Mouse (Mus musculus) heart, postnatal 0 days (tissue): ENCODE measurements around the gene Metap1. TPM values are rescaled to one million over a fixed set of nuclear protein-coding genes. Genes with fewer than 3 reads are reported as not detected.
"Not testable (repeated sequence)": the region's sequence is repeated elsewhere in the genome, so short reads cannot be mapped to it uniquely, and the experiment has no call there.

Experiments used
- ATAC-seq: fragments of 200-750 bp; cut with Nextera tagmentation; 2 replicates; pipeline ENCODE4 v1.8.0; 2017; ENCODE audit warnings: low read depth, moderate number of reproducible peaks, moderate library complexity; ENCODE audit not compliant: insufficient read depth
- DNase-seq: peaks from one replicate; pipeline ENCODE4 v3.0.0-alpha.2; 2016; ENCODE audit warnings: low spot score
- H3K27ac ChIP-seq: fragments of 300-500 bp; sonication (generic); 2 replicates; pipeline ENCODE4 v1.5.1; 2014; ENCODE audit warnings: low read depth, mild to moderate bottlenecking
- H3K27me3 ChIP-seq: fragments of 300-500 bp; sonication (generic); 2 replicates; pipeline ENCODE4 v1.6.1; 2014; ENCODE audit warnings: low read length, mixed read lengths; ENCODE audit not compliant: control insufficient read depth, insufficient read depth
- H3K36me3 ChIP-seq: fragments of 300-500 bp; sonication (generic); replicated peaks from 2 replicates; pipeline ENCODE4 v1.6.1; 2014; ENCODE audit warnings: low read length, mixed read lengths; ENCODE audit not compliant: control insufficient read depth, insufficient read depth
- H3K4me1 ChIP-seq: fragments of 300-500 bp; sonication (generic); 2 replicates; pipeline ENCODE4 v1.6.1; 2014; ENCODE audit warnings: antibody characterized with exemption; ENCODE audit not compliant: control insufficient read depth, insufficient read depth
- H3K4me2 ChIP-seq: fragments of 300-500 bp; sonication (generic); 2 replicates; pipeline ENCODE4 v1.6.1; 2014; ENCODE audit warnings: low read depth, mild to moderate bottlenecking, low read length, moderate library complexity
- H3K4me3 ChIP-seq: fragments of 300-500 bp; sonication (generic); 2 replicates; pipeline ENCODE4 v1.5.1; 2014; ENCODE audit warnings: low read depth, low read length
- H3K9ac ChIP-seq: fragments of 300-500 bp; sonication (generic); replicated peaks from 2 replicates; pipeline ENCODE4 v1.6.1; 2014; ENCODE audit warnings: low read depth, low read length, mixed read lengths
- H3K9me3 ChIP-seq: fragments of 300-500 bp; sonication (generic); replicated peaks from 2 replicates; pipeline ENCODE4 v1.6.1; 2016; ENCODE audit warnings: low read length; ENCODE audit not compliant: control insufficient read depth
- CTCF ChIP-seq: IDR thresholded peaks from 2 replicates; pipeline ENCODE4 v1.5.1; 2016; ENCODE audit warnings: antibody characterized with exemption, control low read depth, low read depth
- EP300 ChIP-seq: IDR thresholded peaks from 2 replicates; pipeline ENCODE4 v1.6.1; 2016; ENCODE audit warnings: antibody characterized with exemption, low read depth
- WGBS: fragments of 180-500 bp; shearing (Covaris S2); extraction: QIAGEN DNeasy Blood & Tissue Kit; methylation state at CpG from one replicate; pipeline ENCODE4 v1.1.7; 2014; 5-methylcytosine and 5-hydroxymethylcytosine counted together
- polyA plus RNA-seq: library from polyadenylated mRNA; unstranded; fragments of >200 nt; fragmentation: Nextera tagmentation; extraction: Ambion mirVana; gene quantifications from 2 replicates; pipeline ENCODE4 v1.2.1, GENCODE M21; 2015
- total RNA-seq: library from RNA; depleted of rRNA; stranded (reverse); fragments of >200 nt; gene quantifications from 2 replicates; pipeline ENCODE4 v1.2.3, GENCODE M21; 2014; ENCODE audit warnings: low replicate concordance

Gene Metap1
- total and polyA plus RNA-seq, 2 experiments from 2014 or later, result 26.0 to 33.3 TPM

- ATAC-seq (peak; percentile 44; the same call in 1 of the 2 replicates), DNase-seq (no peak)
- peaks cover 9% of the 10 kb centered on the region for H3K4me1 ChIP-seq
- no peaks in the 10 kb centered on the region for H3K9me3 ChIP-seq
- H3K4me2 ChIP-seq, result peak overlapping the region; percentile 66
- WGBS, result under 1% methylated on average over 60 of the region's 61 CpGs
- H3K27me3 ChIP-seq, result no peaks in the 10 kb centered on the region
- peak overlapping the region; percentile 93 for H3K4me3 ChIP-seq
- peak overlapping the region; percentile 85 for H3K9ac ChIP-seq
- peak overlapping the region; percentile 81 for H3K27ac ChIP-seq
- TF ChIP-seq CTCF (no peak), EP300 (no peak)
- H3K36me3 ChIP-seq, result no peaks in the 10 kb centered on the region; the same call in 1 of the 2 replicates
Observed at GRCm38 (mm10) chr3:138488584-138489326, 560 bp downstream of the Metap1 start.

- H3K36me3 ChIP-seq, result peaks cover 23% of the 10 kb centered on the region
- no peak overlapping the region for H3K4me3 ChIP-seq
- no peak overlapping the region for H3K4me2 ChIP-seq
- TF ChIP-seq EP300 (no peak), CTCF (no peak)
- WGBS, result 86% methylated on average over 2 of the region's 2 CpGs
- peaks cover 17% of the 10 kb centered on the region for H3K4me1 ChIP-seq
- no peak overlapping the region for H3K9ac ChIP-seq
- no peak for DNase-seq
- H3K9me3 ChIP-seq, result no peaks in the 10 kb centered on the region
- ATAC-seq, result no peak
- H3K27me3 ChIP-seq, result no peaks in the 10 kb centered on the region
- H3K27ac ChIP-seq, result no peak overlapping the region
Observed at GRCm38 (mm10) chr3:138483240-138483639, 6.1 kb downstream of the Metap1 start.

GRCm38 (mm10) chr3:138481526-138482284 lies 7.6 kb downstream of the Metap1 start:
- H3K9ac ChIP-seq, result no peak overlapping the region
- TF ChIP-seq CTCF (no peak), EP300 (no peak)
- H3K36me3 ChIP-seq, result peaks cover 24% of the 10 kb centered on the region
- ATAC-seq (peak; percentile 57), DNase-seq (peak; percentile 26)
- peak overlapping the region; percentile 51 for H3K27ac ChIP-seq
- H3K9me3 ChIP-seq, result no peaks in the 10 kb centered on the region
- H3K4me1 ChIP-seq, result peaks cover 11% of the 10 kb centered on the region; the same call in 1 of the 2 replicates
- H3K4me3 ChIP-seq, result no peak overlapping the region
- H3K4me2 ChIP-seq, result peak overlapping the region; percentile 27
- H3K27me3 ChIP-seq, result no peaks in the 10 kb centered on the region
- 36% methylated on average over 14 of the region's 14 CpGs for WGBS

GRCm38 (mm10) chr3:138479489-138479888 lies 9.8 kb downstream of the Metap1 start:
- Histone ChIP-seq H3K4me3 (no peak overlapping the region), H3K36me3 (peaks cover 30% of the 10 kb centered on the region), H3K9ac (no peak overlapping the region), H3K27me3 (no peaks in the 10 kb centered on the region), H3K27ac (no peak overlapping the region), H3K9me3 (no peaks in the 10 kb centered on the region), H3K4me1 (peaks cover 11% of the 10 kb centered on the region; the same call in 1 of the 2 replicates), H3K4me2 (no peak overlapping the region)
- TF ChIP-seq EP300 (no peak), CTCF (no peak)
- ATAC-seq (no peak), DNase-seq (no peak)
- WGBS, result 89% methylated on average over 8 of the region's 8 CpGs

GRCm38 (mm10) chr3:138471066-138471465 lies 18.2 kb downstream of the Metap1 start:
- WGBS, result 78% methylated on average over 3 of the region's 3 CpGs

GRCm38 (mm10) chr3:138466656-138467055 lies 22.7 kb downstream of the Metap1 start:
- H3K36me3 ChIP-seq, result peaks cover 70% of the 10 kb centered on the region
- not testable (repeated sequence) for H3K4me3 ChIP-seq, H3K27ac ChIP-seq, H3K27me3 ChIP-seq, ATAC-seq, H3K9ac ChIP-seq, H3K4me1 ChIP-seq, H3K9me3 ChIP-seq, H3K4me2 ChIP-seq, DNase-seq
- WGBS, result 95% methylated on average over 1 of the region's 1 CpGs

More at GRCm38 (mm10) chr3:138471066-138471465, 18.2 kb downstream of the Metap1 start:
- DNase-seq (no peak), ATAC-seq (no peak)
- Histone ChIP-seq H3K4me3 (no peak overlapping the region), H3K9ac (no peak overlapping the region), H3K4me1 (no peaks in the 10 kb centered on the region), H3K36me3 (peaks cover 57% of the 10 kb centered on the region), H3K27me3 (no peaks in the 10 kb centered on the region), H3K27ac (no peak overlapping the region), H3K4me2 (no peak overlapping the region), H3K9me3 (no peaks in the 10 kb centered on the region)
- no peak for TF ChIP-seq EP300
- no peak for TF ChIP-seq CTCF
